Mouse (Mus musculus): ENCODE measurements at regions not wholly inside any gene's neighbourhood (a gene's known extent, or its start where the extent isn't known, plus 50 kb on each side); places are given as distances from the start of the nearest gene placed in this dataset.

- DNase-seq (ENCODE audit: low spot score in 2 of 2), result no peak
Measured at GRCm38 (mm10) chr8:51032386-51032785, 2188.6 kb upstream of the Tenm3 start.

DNA sequence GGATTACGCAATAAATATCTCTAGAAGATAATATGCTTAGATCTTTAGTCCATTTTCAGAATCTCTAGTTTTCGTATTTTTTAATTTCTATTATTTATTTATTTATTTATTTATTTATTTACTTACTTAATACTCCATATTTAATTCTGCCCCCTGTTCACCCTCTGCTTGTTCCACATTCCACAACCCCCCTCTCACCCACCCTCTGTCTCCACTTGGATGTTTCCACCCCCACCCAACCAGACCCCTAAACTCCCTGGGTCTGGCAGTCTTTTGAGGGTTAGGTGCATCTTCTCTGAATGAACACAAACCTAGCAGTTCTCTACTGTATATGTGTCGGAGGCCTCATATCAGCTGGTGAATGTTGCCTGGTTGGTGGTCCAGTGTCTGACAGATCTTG lies 2166.8 kb upstream of the Tenm3 start:
- DNase-seq (ENCODE audit: low spot score in 2 of 2), result no peak

- DNase-seq (ENCODE audit: low spot score in 2 of 2), result peak; percentile 43 to 51
Measured at GRCm38 (mm10) chr8:50967386-50967785, 2123.6 kb upstream of the Tenm3 start.

- DNase-seq (ENCODE audit: low spot score in 2 of 2), result no peak
Measured at GRCm38 (mm10) chr8:50917540-50917939, 2073.8 kb upstream of the Tenm3 start.

GRCm38 (mm10) chr8:50916733-50917113 lies 2073.0 kb upstream of the Tenm3 start:
- no peak for DNase-seq (ENCODE audit: low spot score in 2 of 2)

- peak; percentile 57 to 66 for DNase-seq (ENCODE audit: low spot score in 2 of 2)
Measured at GRCm38 (mm10) chr8:50915876-50916732, 2072.4 kb upstream of the Tenm3 start.

DNA sequence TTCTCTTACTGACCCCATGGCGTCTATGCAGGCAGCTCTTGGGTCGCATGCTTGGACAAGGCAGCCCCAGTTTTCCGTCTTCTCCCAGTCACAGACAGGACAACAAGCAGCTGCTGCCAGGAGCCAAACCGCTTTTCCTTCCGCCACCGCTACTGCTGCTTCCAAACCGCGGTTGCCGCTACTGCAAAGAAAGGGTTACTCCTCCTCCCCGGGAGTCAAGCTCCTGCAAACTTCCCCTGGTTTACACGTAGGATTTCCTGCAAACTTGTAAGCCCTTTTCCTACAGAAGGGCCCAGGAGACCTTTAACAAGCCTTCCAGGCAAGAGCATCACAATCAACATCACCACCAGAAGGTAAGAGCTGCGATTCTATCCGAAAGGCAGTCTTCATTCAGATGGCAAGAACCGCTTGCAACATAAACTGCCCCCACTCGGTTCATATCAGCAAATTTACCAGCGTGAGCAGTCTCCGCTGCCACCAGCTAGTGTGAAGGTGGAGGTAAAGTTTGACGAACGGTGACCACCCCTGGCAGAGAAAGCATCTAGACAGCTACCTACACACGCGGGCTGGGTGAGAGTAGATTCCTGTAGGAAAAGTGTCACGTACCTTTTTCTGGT lies 2071.6 kb upstream of the Tenm3 start:
- peak; percentile 32 to 56 for DNase-seq (ENCODE audit: low spot score in 2 of 2)

DNA sequence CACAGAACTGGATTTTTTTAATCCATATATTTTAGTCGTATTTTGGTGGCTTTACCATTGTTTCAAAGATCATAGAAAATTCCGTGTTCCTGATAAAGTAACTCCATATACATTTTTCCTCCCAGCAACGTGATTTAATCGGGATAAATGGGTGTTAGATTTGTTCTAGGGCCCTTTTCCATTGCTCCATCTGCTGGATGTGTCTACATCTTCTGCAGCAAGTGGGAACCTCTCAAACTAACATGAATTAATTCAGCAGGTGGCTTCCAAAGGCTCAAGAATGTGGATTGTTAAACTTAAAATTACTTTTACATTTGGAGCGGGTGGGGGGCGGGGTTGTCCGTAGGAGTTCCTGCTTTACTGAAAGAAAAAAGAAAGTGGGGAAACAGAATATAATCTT lies 2070.9 kb upstream of the Tenm3 start:
- no peak for DNase-seq (ENCODE audit: low spot score in 2 of 2)

- DNase-seq (ENCODE audit: low spot score in 2 of 2), result no peak
Measured at GRCm38 (mm10) chr8:50878198-50878597, 2034.4 kb upstream of the Tenm3 start.

Measured in right cerebral cortex, adult 2 months (tissue).